Mouse (Mus musculus) MEL (cell line): ENCODE data around the gene Rhoq. TPM values are rescaled to one million over a fixed set of nuclear protein-coding genes. Genes with fewer than 3 reads are reported as not detected.

ENCODE experiments used
- DNase-seq: peaks from one replicate; pipeline ENCODE4 v3.0.0; 2011; ENCODE audit warnings: low read depth, low spot score
- H3K27ac ChIP-seq: 2 replicates; pipeline ENCODE4 v1.5.1; 2012; ENCODE audit warnings: low read depth, mild to moderate bottlenecking, control low read depth, low read length, moderate library complexity; ENCODE audit not compliant: control insufficient read depth
- H3K27me3 ChIP-seq, 2 experiments: fragments of 150-350 bp in 1 of 2; sonication (generic) in 1 of 2; 2 replicates each; pipeline ENCODE4 v1.6.1; 2012; ENCODE audit warnings: low read length in 2 of 2, mild to moderate bottlenecking in 2 of 2, improper control_type of control experiment in 1 of 2, moderate library complexity in 1 of 2; ENCODE audit not compliant: insufficient read depth in 2 of 2, control insufficient read depth in 1 of 2
- H3K36me3 ChIP-seq, 2 experiments: 2 replicates each; pipeline ENCODE4 v1.6.1; 2012 to 2014; ENCODE audit warnings: low read length in 2 of 2, improper control_type of control experiment in 1 of 2, inconsistent platforms in 1 of 2, mild to moderate bottlenecking in 1 of 2; ENCODE audit not compliant: insufficient read depth in 2 of 2, control insufficient read depth in 1 of 2
- H3K4me1 ChIP-seq, 2 experiments: fragments of 150-350 bp in 1 of 2; sonication (generic) in 1 of 2; 2 replicates each; pipeline ENCODE4 v1.6.1; 2012; ENCODE audit warnings: low read length in 2 of 2, improper control_type of control experiment in 1 of 2, mild to moderate bottlenecking in 1 of 2; ENCODE audit not compliant: insufficient read depth in 2 of 2, control insufficient read depth in 1 of 2
- H3K4me3 ChIP-seq, 2 experiments: fragments of 150-350 bp in 1 of 2; sonication (generic) in 1 of 2; 2 replicates each; pipeline ENCODE4 v1.5.1; 2012; ENCODE audit warnings: low read depth in 2 of 2, low read length in 2 of 2, mild to moderate bottlenecking in 2 of 2, moderate library complexity in 2 of 2, control low read depth in 1 of 2, improper control_type of control experiment in 1 of 2; ENCODE audit not compliant: control insufficient read depth in 1 of 2, insufficient read depth in 1 of 2
- H3K79me2 ChIP-seq: 2 replicates; pipeline ENCODE4 v1.6.1; 2012; ENCODE audit warnings: mild to moderate bottlenecking, low read length, moderate library complexity; ENCODE audit not compliant: control insufficient read depth, poor library complexity, insufficient read depth
- H3K9ac ChIP-seq: 2 replicates; pipeline ENCODE4 v1.6.1; 2012; ENCODE audit warnings: low read depth, mild to moderate bottlenecking, control low read depth, low read length, moderate library complexity; ENCODE audit not compliant: control insufficient read depth, poor library complexity, severe bottlenecking
- H3K9me3 ChIP-seq: fragments of 150-350 bp; sonication (generic); replicated peaks from 2 replicates; pipeline ENCODE4 v1.6.1; 2012; ENCODE audit warnings: mild to moderate bottlenecking, low read length, improper control_type of control experiment, moderate library complexity; ENCODE audit not compliant: insufficient read depth
- BHLHE40 ChIP-seq: IDR thresholded peaks from 2 replicates; pipeline ENCODE4 v1.6.1; 2012; ENCODE audit warnings: low read depth, mild to moderate bottlenecking, inconsistent platforms, low read length, improper control_type of control experiment, borderline replicate concordance
- CHD1 ChIP-seq: IDR thresholded peaks from 2 replicates; pipeline ENCODE4 v1.6.1; 2012; ENCODE audit warnings: low read depth, mild to moderate bottlenecking, inconsistent platforms, low read length, improper control_type of control experiment
- CTCF ChIP-seq, 3 experiments: IDR thresholded peaks in 2 of 3; conservative IDR thresholded peaks in 1 of 3; 2 replicates each; pipeline ENCODE4 v1.5.1; 2011 to 2012; ENCODE audit warnings: low read length in 3 of 3, low read depth in 2 of 3, mild to moderate bottlenecking in 2 of 3, improper control_type of control experiment in 1 of 3, inconsistent platforms in 1 of 3, mixed read lengths in 1 of 3, moderate library complexity in 1 of 3; ENCODE audit not compliant: control insufficient read depth in 1 of 3, insufficient read depth in 1 of 3, poor library complexity in 1 of 3, severe bottlenecking in 1 of 3
- ELF1 ChIP-seq: IDR thresholded peaks from 2 replicates; pipeline ENCODE4 v1.6.1; 2014; ENCODE audit warnings: low read depth, mild to moderate bottlenecking, inconsistent platforms, low read length, improper control_type of control experiment, moderate library complexity
- ETS1 ChIP-seq: IDR thresholded peaks from 2 replicates; pipeline ENCODE4 v1.6.1; 2012; ENCODE audit warnings: low read depth, mild to moderate bottlenecking, inconsistent platforms, low read length, improper control_type of control experiment, moderate library complexity
- GATA1 ChIP-seq: IDR thresholded peaks from 2 replicates; pipeline ENCODE4 v1.6.1; 2011; ENCODE audit warnings: low read depth, low read length, improper control_type of control experiment
- JUND ChIP-seq: IDR thresholded peaks from 2 replicates; pipeline ENCODE4 v1.6.1; 2011; ENCODE audit warnings: low read depth, mild to moderate bottlenecking, improper control_type of control experiment, low read length
- KAT2A ChIP-seq: conservative IDR thresholded peaks from 2 replicates; pipeline ENCODE4 v1.6.1; 2012; ENCODE audit warnings: low read depth, low read length, improper control_type of control experiment, inconsistent platforms
- MAFK ChIP-seq: IDR thresholded peaks from 2 replicates; pipeline ENCODE4 v1.6.1; 2011; ENCODE audit warnings: low read depth, mild to moderate bottlenecking, low read length, improper control_type of control experiment, borderline replicate concordance
- MAX ChIP-seq: IDR thresholded peaks from 2 replicates; pipeline ENCODE4 v1.6.1; 2011; ENCODE audit warnings: low read length, improper control_type of control experiment
- MAZ ChIP-seq: IDR thresholded peaks from 2 replicates; pipeline ENCODE4 v1.6.1; 2012; ENCODE audit warnings: low read depth, mild to moderate bottlenecking, inconsistent platforms, low read length, improper control_type of control experiment
- MEF2A ChIP-seq: IDR thresholded peaks from 2 replicates; pipeline ENCODE4 v1.6.1; 2014; ENCODE audit warnings: low read depth, mild to moderate bottlenecking, inconsistent platforms, low read length, improper control_type of control experiment; ENCODE audit not compliant: poor library complexity, insufficient replicate concordance, severe bottlenecking; ENCODE audit errors: extremely low read depth
- MXI1 ChIP-seq: IDR thresholded peaks from 2 replicates; pipeline ENCODE4 v1.6.1; 2011; ENCODE audit warnings: mild to moderate bottlenecking, low read depth, low read length, improper control_type of control experiment
- MYB ChIP-seq: IDR thresholded peaks from 2 replicates; pipeline ENCODE4 v1.6.1; 2011; ENCODE audit warnings: mild to moderate bottlenecking, low read depth, low read length, improper control_type of control experiment
- MYC ChIP-seq: IDR thresholded peaks from 2 replicates; pipeline ENCODE4 v1.6.1; 2011; ENCODE audit warnings: low read depth, mild to moderate bottlenecking, low read length, improper control_type of control experiment, moderate library complexity
- NELFE ChIP-seq: IDR thresholded peaks from 2 replicates; pipeline ENCODE4 v1.6.1; 2011; ENCODE audit warnings: low read depth, low read length, improper control_type of control experiment
- NRF1 ChIP-seq: IDR thresholded peaks from 2 replicates; pipeline ENCODE4 v1.6.1; 2014; ENCODE audit warnings: low read depth, mild to moderate bottlenecking, inconsistent platforms, low read length, improper control_type of control experiment, moderate library complexity; ENCODE audit not compliant: poor library complexity, insufficient read depth, severe bottlenecking
- POLR2A ChIP-seq, 2 experiments: IDR thresholded peaks; 2 replicates each; pipeline ENCODE4 v1.6.1; 2011 to 2012; ENCODE audit warnings: low read length in 2 of 2, mild to moderate bottlenecking in 2 of 2, control low read depth in 1 of 2, improper control_type of control experiment in 1 of 2, low read depth in 1 of 2, moderate library complexity in 1 of 2; ENCODE audit not compliant: control insufficient read depth in 1 of 2, insufficient read depth in 1 of 2, poor library complexity in 1 of 2
- POLR2AphosphoS5 ChIP-seq: IDR thresholded peaks from 2 replicates; pipeline ENCODE4 v1.6.1; 2012; ENCODE audit warnings: low read depth, borderline replicate concordance, mild to moderate bottlenecking, inconsistent platforms, low read length, moderate library complexity, mixed read lengths
- TAL1 ChIP-seq: IDR thresholded peaks from 2 replicates; pipeline ENCODE4 v1.6.1; 2012; ENCODE audit warnings: mild to moderate bottlenecking, inconsistent platforms, low read length, moderate library complexity, mixed read lengths
- TBP ChIP-seq: IDR thresholded peaks from 2 replicates; pipeline ENCODE4 v1.8.0; 2011; ENCODE audit warnings: low read depth, low read length, improper control_type of control experiment
- TCF12 ChIP-seq: IDR thresholded peaks from 2 replicates; pipeline ENCODE4 v1.6.1; 2014; ENCODE audit warnings: low read depth, mild to moderate bottlenecking, inconsistent platforms, low read length, improper control_type of control experiment, moderate library complexity
- UBTF ChIP-seq: IDR thresholded peaks from 2 replicates; pipeline ENCODE4 v1.6.1; 2012; ENCODE audit warnings: low read depth, mild to moderate bottlenecking, inconsistent platforms, low read length, improper control_type of control experiment, moderate library complexity, borderline replicate concordance; ENCODE audit not compliant: insufficient read depth
- USF1 ChIP-seq: IDR thresholded peaks from 2 replicates; pipeline ENCODE4 v1.6.1; 2014; ENCODE audit warnings: low read depth, mild to moderate bottlenecking, inconsistent platforms, low read length, improper control_type of control experiment, moderate library complexity
- USF2 ChIP-seq, 2 experiments: IDR thresholded peaks; 2 replicates each; pipeline ENCODE4 v1.6.1; 2011 to 2012; ENCODE audit warnings: improper control_type of control experiment in 2 of 2, low read length in 2 of 2, borderline replicate concordance in 1 of 2, inconsistent platforms in 1 of 2, low read depth in 1 of 2, mild to moderate bottlenecking in 1 of 2; ENCODE audit not compliant: insufficient read depth in 1 of 2
- ZC3H11A ChIP-seq: IDR thresholded peaks from 2 replicates; pipeline ENCODE4 v1.6.1; 2012; ENCODE audit warnings: low read depth, mild to moderate bottlenecking, inconsistent platforms, low read length, improper control_type of control experiment
- polyA plus RNA-seq, 2 experiments: library from polyadenylated mRNA; stranded (reverse) in 1 of 2; unstranded in 1 of 2; fragments of >175 nt in 1 of 2; fragments of >200 nt in 1 of 2; gene quantifications; 2 replicates each; pipeline versions ENCODE4 v1.2.1 to v1.2.4; 2012; ENCODE audit warnings: low replicate concordance in 2 of 2, low read depth in 1 of 2; ENCODE audit not compliant: insufficient read length in 2 of 2, insufficient read depth in 1 of 2, missing spikeins in 1 of 2
- total RNA-seq: library from RNA; depleted of rRNA; stranded (reverse); fragments of 300-350 nt; gene quantifications from 2 replicates; pipeline ENCODE4 v1.2.3, GENCODE M21; 2012

The Rhoq gene
- total and polyA plus RNA-seq, 3 experiments, result 3.1 to 34.9 (median 9.4) TPM

- H3K79me2 ChIP-seq, result no peaks in the 10 kb centered on the region
- H3K9ac ChIP-seq, result no peak overlapping the region
- H3K27ac ChIP-seq, result no peak overlapping the region
- no peak overlapping the region for H3K4me3 ChIP-seq
- H3K36me3 ChIP-seq, result peaks cover 0 to 7% of the 10 kb centered on the region in 2 experiments; a peak in 2 of 4 replicates
- no peaks in the 10 kb centered on the region for H3K9me3 ChIP-seq
- H3K4me1 ChIP-seq, result peaks cover 0 to 15% of the 10 kb centered on the region in 2 experiments; a peak in 3 of 4 replicates
- TF ChIP-seq GATA1, result no peak
- TF ChIP-seq ZC3H11A, result no peak
- TF ChIP-seq NELFE, result no peak
- no peak for TF ChIP-seq MYC
- no peak for TF ChIP-seq POLR2AphosphoS5
- no peak for TF ChIP-seq MEF2A
- TF ChIP-seq USF1, result no peak
- no peak for TF ChIP-seq CHD1
- TF ChIP-seq ELF1, result no peak
- no peak for TF ChIP-seq JUND
- TF ChIP-seq TAL1, result no peak
- TF ChIP-seq CTCF (IDR thresholded peaks at IDR 0.05 in 2 of 3, conservative IDR thresholded peaks at IDR 0.05 in 1 of 3; ENCODE audit: control insufficient read depth in 1 of 3, insufficient read depth in 1 of 3, low read depth in 2 of 3, low read length in 3 of 3, poor library complexity in 1 of 3, severe bottlenecking in 1 of 3), result no peak
- no peak for TF ChIP-seq KAT2A
- TF ChIP-seq MAZ, result no peak
- TF ChIP-seq MAFK, result no peak
- no peak for TF ChIP-seq NRF1
- TF ChIP-seq ETS1, result no peak
- no peak for TF ChIP-seq TBP
- no peak for TF ChIP-seq MXI1
- DNase-seq, result no peak
- H3K27me3 ChIP-seq, result no peaks in the 10 kb centered on the region
Measured at GRCm38 (mm10) chr17:86971036-86971435, 8.2 kb downstream of the Rhoq start.

GRCm38 (mm10) chr17:86971860-86972259 is 9.0 kb downstream of the Rhoq start:
- Histone ChIP-seq H3K79me2 (no peaks in the 10 kb centered on the region), H3K4me3 (no peak overlapping the region), H3K27ac (no peak overlapping the region), H3K9me3 (no peaks in the 10 kb centered on the region), H3K36me3 (peaks cover 0 to 7% of the 10 kb centered on the region in 2 experiments; a peak in 2 of 4 replicates)
- TF ChIP-seq CHD1 (no peak), ELF1 (no peak), UBTF (no peak), NELFE (no peak), MAX (no peak), GATA1 (no peak), USF2 (IDR thresholded peaks at IDR 0.05; ENCODE audit: borderline replicate concordance in 1 of 2, insufficient read depth in 1 of 2, low read depth in 1 of 2, low read length in 2 of 2) (no peak), POLR2A (IDR thresholded peaks at IDR 0.05; ENCODE audit: control insufficient read depth in 1 of 2, insufficient read depth in 1 of 2, low read depth in 1 of 2, low read length in 2 of 2, poor library complexity in 1 of 2) (no peak), TCF12 (no peak), BHLHE40 (no peak), MEF2A (no peak), MYB (no peak)
- TF ChIP-seq, all 39 proteins: peak for 0
- Histone ChIP-seq H3K4me1 (peaks cover 0 to 14% of the 10 kb centered on the region in 2 experiments; a peak in 3 of 4 replicates), H3K27me3 (no peaks in the 10 kb centered on the region), H3K9ac (no peak overlapping the region)
- no peak for DNase-seq
